Mouse (Mus musculus) thymus, adult 2 months (tissue): ENCODE measurements around the gene Grip1.

Experiments used
- CTCF ChIP-seq: fragments of 200-500 bp; IDR thresholded peaks from 2 replicates; pipeline ENCODE4 v1.5.1; 2012; ENCODE audit warnings: mild to moderate bottlenecking, control low read depth, low read length, moderate library complexity, borderline replicate concordance; ENCODE audit not compliant: control insufficient read depth, poor library complexity, insufficient read depth; ENCODE audit errors: extremely low read depth
- POLR2A ChIP-seq: fragments of 200-500 bp; IDR thresholded peaks from 2 replicates; pipeline ENCODE4 v1.6.1; 2012; ENCODE audit warnings: mild to moderate bottlenecking, low read length, control low read depth, moderate library complexity; ENCODE audit not compliant: control insufficient read depth, poor library complexity, insufficient read depth; ENCODE audit errors: extremely low read depth

DNA sequence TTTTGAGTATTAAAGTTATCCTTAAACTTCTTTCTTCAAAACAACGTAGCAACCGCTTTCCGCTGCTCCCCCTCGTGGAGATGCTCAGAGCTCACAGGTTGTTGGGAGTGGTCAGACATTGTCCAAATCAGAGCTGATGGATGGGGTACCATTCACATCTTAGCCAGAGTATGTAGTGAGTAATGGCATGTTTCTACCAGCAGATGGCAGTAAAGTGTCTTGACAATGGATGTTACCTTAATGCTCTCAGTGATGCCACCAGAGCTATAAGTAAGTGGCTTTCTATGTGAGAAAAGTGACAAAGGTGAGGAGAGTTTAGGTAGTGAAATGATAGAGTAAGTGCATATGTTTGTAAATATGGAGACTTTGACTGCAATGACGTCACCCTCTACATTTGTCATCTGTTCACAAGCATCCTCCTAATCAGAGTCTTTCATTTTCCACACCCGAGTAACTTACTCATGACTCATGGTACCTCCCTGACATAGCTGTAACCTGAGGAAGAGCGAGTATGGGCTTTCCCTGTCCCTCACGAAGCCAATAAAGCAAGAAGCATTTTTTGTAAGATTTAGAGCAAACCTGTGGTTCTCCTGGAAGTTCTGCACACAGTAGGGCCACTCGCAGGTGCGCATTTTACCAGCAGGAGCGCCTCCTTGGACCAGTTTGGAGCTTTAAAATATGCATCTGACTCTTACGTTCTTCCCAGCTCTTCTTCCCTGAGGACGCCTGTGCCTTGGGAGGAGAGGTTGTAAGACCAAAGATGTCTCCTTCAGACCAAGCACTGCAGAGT lies 350.2 kb downstream of the Grip1 start:
- TF ChIP-seq CTCF (no peak), POLR2A (no peak)
